Mouse (Mus musculus) lung, adult 2 months (tissue): ENCODE measurements around the gene Slit3. TPM values are rescaled to one million over a fixed set of nuclear protein-coding genes. Genes with fewer than 3 reads are reported as not detected.

Experiments
- DNase-seq: peaks from one replicate; pipeline ENCODE4 v3.0.0; 2022
- H3K4me1 ChIP-seq: fragments of 200-500 bp; 2 replicates; pipeline ENCODE4 v1.6.1; 2011; ENCODE audit warnings: low read length; ENCODE audit not compliant: control insufficient read depth, insufficient read depth
- H3K4me3 ChIP-seq: fragments of 200-500 bp; replicated peaks from 2 replicates; pipeline ENCODE3; 2011; ENCODE audit warnings: low read depth, mild to moderate bottlenecking, control low read depth, low read length; ENCODE audit errors: extremely low read depth
- CTCF ChIP-seq: fragments of 200-500 bp; IDR thresholded peaks from 2 replicates; pipeline ENCODE4 v1.5.1; 2011; ENCODE audit warnings: mild to moderate bottlenecking, low read length, control low read depth; ENCODE audit not compliant: insufficient read depth
- POLR2A ChIP-seq: fragments of 200-500 bp; IDR thresholded peaks from 2 replicates; pipeline ENCODE4 v1.6.1; 2011; ENCODE audit warnings: low read depth, mild to moderate bottlenecking, control low read depth, low read length, borderline replicate concordance; ENCODE audit errors: extremely low read depth
- WGBS: fragments of 180-500 bp; shearing (Covaris S2); methylation state at CpG from one replicate; pipeline ENCODE4 v1.1.7; 2018; 5-methylcytosine and 5-hydroxymethylcytosine counted together
- polyA plus RNA-seq: library from polyadenylated mRNA; depleted of rRNA; stranded (reverse); fragments of >200 nt; gene quantifications from 2 replicates; pipeline ENCODE4 v1.2.3, GENCODE M21; 2012

The Slit3 gene
- polyA plus RNA-seq, 1 experiment = 69.7 TPM

DNA sequence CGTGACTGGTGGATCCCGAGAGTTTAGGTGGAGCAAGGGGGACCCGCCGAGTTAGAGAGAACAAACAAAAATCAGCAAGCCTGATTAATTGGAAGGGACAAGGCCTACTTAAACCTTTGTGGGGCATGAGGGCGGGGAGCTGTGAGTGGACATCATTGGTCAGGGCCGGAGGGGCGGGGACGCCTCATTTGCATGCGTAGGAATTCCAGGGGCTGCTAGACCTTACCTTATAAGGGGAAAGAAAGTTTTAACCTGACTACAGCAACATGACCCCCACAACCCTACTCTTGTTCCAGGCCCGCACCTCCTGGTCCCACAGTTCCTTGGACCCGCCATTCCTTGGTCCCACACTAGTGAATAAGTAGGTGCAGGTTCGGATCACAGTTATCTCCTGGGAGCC, 586.4 kb downstream of the Slit3 start:
- H3K4me1 ChIP-seq = no peaks in the 10 kb centered on the region
- DNase-seq = no peak
- 91% methylated on average over 12 of the region's 12 CpGs for WGBS
- H3K4me3 ChIP-seq = no peak overlapping the region
- no peak for TF ChIP-seq CTCF
- no peak for TF ChIP-seq POLR2A

DNA sequence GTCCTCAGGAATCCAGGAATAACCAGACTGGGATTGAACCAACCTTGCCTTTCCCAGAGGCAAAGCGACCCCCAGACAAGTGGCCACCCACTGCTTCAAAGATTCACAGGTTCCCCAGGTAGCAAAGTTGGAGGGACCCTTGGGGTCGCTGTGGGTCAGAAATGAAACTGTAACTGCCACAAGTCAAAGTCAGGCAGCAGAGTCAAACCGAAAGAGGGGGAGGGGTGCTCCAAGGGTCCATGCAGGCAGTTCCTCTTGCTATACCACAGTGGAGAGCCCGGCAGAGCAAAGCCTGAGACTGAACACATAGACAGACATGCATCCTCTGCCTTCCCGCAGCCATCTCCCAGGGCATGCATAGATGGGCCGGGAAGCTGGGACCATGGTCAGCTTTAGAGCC, 590.3 kb downstream of the Slit3 start:
- no peak for DNase-seq
- Histone ChIP-seq H3K4me3 (no peak overlapping the region), H3K4me1 (no peaks in the 10 kb centered on the region)
- 76% methylated on average over 6 of the region's 6 CpGs for WGBS
- TF ChIP-seq POLR2A (no peak), CTCF (no peak)

DNA sequence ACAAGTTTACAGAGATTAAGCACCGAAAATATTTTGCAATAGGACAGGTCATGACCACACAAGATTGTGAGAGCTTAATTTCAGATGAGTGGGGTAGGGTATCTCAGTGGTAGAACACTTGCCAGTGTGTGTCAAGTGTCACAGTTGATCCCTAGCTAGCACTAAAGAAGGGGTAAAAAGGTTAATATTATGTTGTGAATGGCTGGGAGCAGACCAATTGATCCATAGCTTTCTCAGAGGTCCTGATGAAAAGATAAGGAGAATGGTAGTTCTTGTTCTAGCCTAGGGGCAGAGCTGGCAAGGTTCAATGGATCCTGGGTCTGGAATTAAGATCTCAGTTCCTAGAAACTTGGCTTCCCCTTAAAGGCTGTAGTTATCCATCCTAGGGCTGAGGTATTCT, 597.9 kb downstream of the Slit3 start:
- 42% methylated on average over 1 of the region's 1 CpGs for WGBS
- DNase-seq = no peak
- no peak for TF ChIP-seq POLR2A
- TF ChIP-seq CTCF = no peak
- H3K4me1 ChIP-seq = no peaks in the 10 kb centered on the region
- no peak overlapping the region for H3K4me3 ChIP-seq

DNA sequence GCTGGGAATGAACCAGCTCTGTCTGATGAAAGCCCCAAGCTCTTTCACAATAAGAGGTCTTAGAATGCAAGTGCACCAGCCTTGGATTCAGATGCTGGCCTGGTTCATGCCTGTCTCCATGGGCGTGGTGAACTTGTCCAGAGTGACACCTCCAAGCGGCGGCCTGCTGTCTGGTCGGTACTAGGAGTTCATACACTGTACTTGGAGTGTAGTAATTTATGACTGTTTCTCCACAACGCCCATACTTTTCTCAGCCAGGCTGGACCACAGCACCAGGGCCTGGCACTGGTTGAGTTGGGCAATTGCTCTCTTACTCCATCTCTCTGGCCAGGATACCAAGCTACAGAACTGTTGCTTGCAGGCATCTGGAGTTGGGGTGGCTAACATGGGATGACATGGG, 602.9 kb downstream of the Slit3 start:
- 80% methylated on average over 5 of the region's 5 CpGs for WGBS
- no peak overlapping the region for H3K4me3 ChIP-seq
- DNase-seq = no peak
- no peaks in the 10 kb centered on the region for H3K4me1 ChIP-seq
- TF ChIP-seq CTCF = no peak
- TF ChIP-seq POLR2A = no peak

DNA sequence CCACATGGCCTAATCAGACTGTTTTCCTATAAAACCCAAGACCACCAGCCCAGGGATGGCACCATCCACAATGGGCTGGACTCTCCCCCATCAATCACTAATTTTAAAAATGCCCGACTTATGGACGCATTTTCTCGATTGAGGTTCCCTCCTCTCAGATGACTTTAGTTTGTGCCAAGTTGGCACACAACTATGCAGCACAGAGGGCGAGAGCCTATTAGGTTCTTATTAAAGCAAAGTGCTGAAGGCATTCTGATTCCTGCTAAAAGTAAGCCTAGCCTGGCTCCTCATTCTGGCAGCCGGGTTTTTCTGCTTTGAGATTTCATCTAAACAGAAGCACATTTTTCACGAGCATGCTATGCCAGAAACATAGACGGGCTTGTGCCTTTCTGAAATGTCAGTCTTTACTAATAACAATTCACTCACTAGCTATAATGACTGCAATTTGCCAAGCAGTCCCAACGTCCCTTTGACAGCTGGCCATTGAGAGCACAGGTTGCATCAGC, 605.4 kb downstream of the Slit3 start:
- 77% methylated on average over 8 of the region's 8 CpGs for WGBS
- no peak overlapping the region for H3K4me3 ChIP-seq
- TF ChIP-seq POLR2A (no peak), CTCF (no peak)
- DNase-seq = no peak
- H3K4me1 ChIP-seq = no peaks in the 10 kb centered on the region

DNA sequence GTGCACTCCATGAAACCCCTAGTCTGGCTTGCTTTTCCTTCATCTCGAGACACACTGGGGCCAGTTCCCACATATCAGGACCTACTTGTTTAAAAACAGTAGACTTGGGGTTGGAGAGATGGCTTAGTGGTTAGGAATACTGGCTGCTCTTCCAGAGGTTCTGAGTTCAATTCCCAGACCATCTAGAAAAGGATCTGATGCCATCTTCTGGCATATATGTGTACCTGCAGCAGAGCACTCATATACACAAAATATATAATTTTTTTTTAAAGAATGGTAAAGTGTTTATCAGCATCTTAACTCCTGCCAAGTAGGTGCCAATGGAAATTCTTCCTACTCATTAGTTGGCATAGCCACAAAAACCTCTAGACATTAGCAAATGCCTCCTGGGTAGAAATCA, 607.2 kb downstream of the Slit3 start:
- DNase-seq = no peak
- WGBS = 89% methylated on average over 1 of the region's 1 CpGs
- TF ChIP-seq POLR2A (no peak), CTCF (no peak)
- H3K4me1 ChIP-seq = no peaks in the 10 kb centered on the region
- no peak overlapping the region for H3K4me3 ChIP-seq

DNA sequence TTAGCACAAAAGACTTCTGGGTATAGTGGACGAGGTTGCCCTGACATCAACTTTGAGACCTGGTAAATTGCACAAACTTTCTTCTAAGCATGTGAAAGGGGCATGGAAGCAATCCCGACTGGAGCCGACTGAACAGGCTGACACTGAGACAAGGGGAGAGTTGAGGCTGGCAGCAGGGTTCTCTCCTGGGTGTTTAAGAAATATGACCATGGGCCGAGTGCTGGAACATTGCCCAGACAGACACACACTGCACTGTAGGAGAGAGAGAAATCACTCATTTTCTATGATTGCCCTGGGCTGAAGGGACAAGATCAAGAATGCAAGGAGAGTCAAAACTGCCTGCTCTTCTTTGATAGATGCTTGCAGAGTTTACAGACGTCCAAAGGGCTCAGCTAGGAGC, 608.2 kb downstream of the Slit3 start:
- Histone ChIP-seq H3K4me1 (no peaks in the 10 kb centered on the region), H3K4me3 (no peak overlapping the region)
- no peak for DNase-seq
- WGBS = 46% methylated on average over 5 of the region's 5 CpGs
- no peak for TF ChIP-seq POLR2A
- no peak for TF ChIP-seq CTCF

DNA sequence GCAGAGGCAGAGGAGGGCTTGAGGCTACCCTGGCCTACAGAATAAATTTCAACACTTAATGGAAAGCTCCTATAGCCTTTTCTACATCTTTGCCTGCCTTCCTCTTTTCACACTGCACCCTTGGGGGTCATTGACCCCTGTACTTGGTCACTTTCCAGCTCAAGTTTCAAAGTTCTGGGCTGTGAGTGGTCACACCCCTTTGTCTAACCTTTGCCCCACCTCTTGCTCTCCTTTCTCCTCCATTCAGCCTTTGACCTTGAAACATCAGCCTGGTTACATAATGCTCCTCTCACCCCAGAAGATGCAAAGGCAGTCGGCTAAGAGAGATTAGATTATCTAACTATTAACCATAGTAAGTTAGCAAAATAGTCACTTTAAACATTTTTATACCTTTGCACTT, 611.3 kb downstream of the Slit3 start:
- WGBS = 43% methylated on average over 1 of the region's 1 CpGs
- Histone ChIP-seq H3K4me1 (no peaks in the 10 kb centered on the region), H3K4me3 (no peak overlapping the region)
- TF ChIP-seq CTCF = no peak
- TF ChIP-seq POLR2A = no peak
- no peak for DNase-seq

DNA sequence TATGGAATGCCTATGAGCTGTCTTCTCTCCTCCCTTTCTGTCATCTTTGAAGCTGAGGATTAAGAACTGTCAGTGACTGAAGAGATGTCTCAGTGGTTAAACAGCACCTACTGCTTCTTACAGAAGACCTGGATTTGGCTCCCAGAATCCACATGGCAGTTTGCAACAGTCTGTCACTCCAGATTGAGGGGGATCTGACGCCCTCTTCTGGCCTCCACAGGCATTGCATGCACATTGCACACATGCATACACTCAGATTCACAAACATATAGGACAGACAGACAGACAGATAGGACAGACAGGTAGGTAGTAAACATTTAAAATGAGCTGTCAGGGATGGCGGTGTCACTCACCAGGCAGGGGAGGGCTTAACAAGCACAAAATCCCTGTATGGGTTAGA, 615.8 kb downstream of the Slit3 start:
- DNase-seq = no peak
- no peaks in the 10 kb centered on the region; the same call in 1 of the 2 replicates for H3K4me1 ChIP-seq
- 63% methylated on average over 2 of the region's 2 CpGs for WGBS
- no peak overlapping the region for H3K4me3 ChIP-seq
- TF ChIP-seq POLR2A (no peak), CTCF (0 out of 2 replicates have a peak, but pooled peaks have one; percentile 11)

DNA sequence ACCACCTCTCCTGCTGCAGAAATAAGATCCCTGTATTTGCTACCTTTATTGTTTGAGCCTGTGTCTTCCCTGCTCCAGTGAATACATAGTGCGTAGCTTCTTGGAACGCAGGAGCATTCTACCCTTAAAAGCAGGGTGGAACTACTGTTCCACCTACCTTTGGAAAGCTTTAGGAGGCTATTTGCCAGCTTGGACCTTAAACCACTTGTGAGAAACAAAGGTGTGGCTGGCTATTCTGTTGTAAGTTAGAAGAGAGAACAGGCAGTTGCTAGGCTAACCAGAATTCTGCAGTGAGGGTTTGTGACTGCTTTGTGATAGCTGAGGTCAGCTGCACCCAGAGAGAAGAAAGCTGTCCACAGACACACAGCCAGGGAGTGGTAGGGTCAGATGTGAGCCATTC, 616.2 kb downstream of the Slit3 start:
- no peak for DNase-seq
- Histone ChIP-seq H3K4me1 (no peaks in the 10 kb centered on the region; the same call in 1 of the 2 replicates), H3K4me3 (no peak overlapping the region)
- TF ChIP-seq POLR2A (no peak), CTCF (no peak)
- WGBS = 75% methylated on average over 2 of the region's 2 CpGs
